In the genomic region with DNA sequence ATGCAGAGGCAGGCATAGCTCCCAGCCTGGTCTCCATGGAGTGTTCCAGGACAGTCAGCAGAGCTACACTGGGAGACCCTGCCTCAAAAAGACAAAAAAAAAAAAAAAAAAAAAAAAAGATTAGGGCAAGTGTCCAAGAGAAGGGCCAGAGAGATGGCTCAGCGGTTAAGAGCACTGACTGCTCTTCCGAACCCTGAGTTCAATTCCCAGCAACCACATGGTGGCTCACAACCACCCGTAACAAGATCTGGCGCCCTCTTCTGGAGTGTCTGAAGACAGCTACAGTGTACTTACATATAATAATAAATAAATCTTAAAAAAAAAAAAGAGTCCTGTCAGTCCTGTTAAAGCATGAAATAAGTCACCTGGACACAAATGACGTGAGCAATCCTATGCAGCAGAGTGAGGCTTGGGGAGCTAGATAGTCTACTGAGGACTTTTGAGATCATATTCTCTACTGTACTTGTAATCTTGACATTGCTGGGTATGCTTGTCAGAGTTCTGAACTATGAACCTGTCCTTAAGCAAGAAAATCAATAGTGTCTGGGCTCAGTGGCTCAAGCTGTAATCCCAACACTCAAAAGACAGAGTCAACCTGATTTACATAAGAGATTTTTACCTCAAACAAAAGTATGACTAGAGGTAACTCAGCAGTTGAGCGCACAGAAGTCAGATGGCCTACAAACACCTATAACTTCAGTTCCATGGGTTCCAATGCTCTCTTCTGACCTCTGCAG, we compare ENCODE assay signal across 18 mouse cellular contexts. TPM values are rescaled to one million over a fixed set of nuclear protein-coding genes. Genes with fewer than 3 reads are reported as not detected.
A peak's percentile ranks its signal among the peaks of the same experiment; 100 is the strongest.
DNase-seq lines count a peak whose midpoint lies in the region; ATAC-seq and TF ChIP-seq lines count a peak whose summit lies in the region.
"Had no signal": no experiment of that assay in that cellular context is flagged by ENCODE, and none has a peak within 500 bp of the region (broad histone marks: within the 10 kb centered on the region; RNA-seq: fewer than 3 reads in every experiment).

No protein-coding gene starts in this region.

- no peak overlapping the region for H3K9ac ChIP-seq in liver, embryonic 14.5 days (replicated peaks)
- H3K9ac ChIP-seq in liver, embryonic 11.5 days (ENCODE audit: low read depth, low read length), result no peak overlapping the region
- peak overlapping the region; percentile 100 for H3K9ac ChIP-seq in ES-Bruce4 (ENCODE audit: low read depth, poor library complexity, severe bottlenecking)
- H3K9ac ChIP-seq in intestine, postnatal 0 days (ENCODE audit: low read depth, low read length), result no peak overlapping the region
- H3K9ac ChIP-seq: forebrain, embryonic 12.5 days; heart, embryonic 15.5 days; limb, embryonic 12.5 days; lung, embryonic 14.5 days; midbrain, embryonic 12.5 days had no signal

- WGBS in liver, embryonic 14.5 days (ENCODE audit: insufficient replicate concordance), result 68% methylated on average over 6 of the region's 6 CpGs
- 78% methylated on average over 6 of the region's 6 CpGs for WGBS in liver, embryonic 11.5 days
- 74% methylated on average over 6 of the region's 6 CpGs for WGBS in intestine, postnatal 0 days

- no peaks in the 10 kb centered on the region for H3K27me3 ChIP-seq in liver, embryonic 14.5 days (ENCODE audit: control insufficient read depth, insufficient read depth, low read length)
- H3K27me3 ChIP-seq in liver, embryonic 11.5 days (replicated peaks; ENCODE audit: control insufficient read depth, insufficient read depth, low read length), result no peaks in the 10 kb centered on the region
- no peaks in the 10 kb centered on the region for H3K27me3 ChIP-seq in ES-Bruce4 (ENCODE audit: control insufficient read depth, insufficient read depth, low read length, poor library complexity, severe bottlenecking)
- H3K27me3 ChIP-seq in intestine, postnatal 0 days (replicated peaks; ENCODE audit: control insufficient read depth, insufficient read depth, low read length), result no peaks in the 10 kb centered on the region
- H3K27me3 ChIP-seq: forebrain, embryonic 12.5 days; heart, embryonic 15.5 days; limb, embryonic 12.5 days; midbrain, embryonic 12.5 days had no signal

- peak; percentile 35 for TF ChIP-seq CTCF in gastrocnemius, adult 2 months (IDR thresholded peaks at IDR 0.05)
- peak; percentile 47 for TF ChIP-seq CTCF in liver, embryonic 14.5 days (IDR thresholded peaks at IDR 0.05; ENCODE audit: low read depth)
- no peak for TF ChIP-seq CTCF in ES-Bruce4 (IDR thresholded peaks at IDR 0.05; ENCODE audit: low read depth, low read length)
- TF ChIP-seq CTCF in intestine, postnatal 0 days (IDR thresholded peaks at IDR 0.05; ENCODE audit: low read depth), result 0 out of 2 replicates have a peak, but pooled peaks have one; percentile 39

- H3K4me1 ChIP-seq in liver, embryonic 14.5 days (replicated peaks; ENCODE audit: control insufficient read depth in 2 of 2, insufficient read depth in 2 of 2, low read length in 1 of 2), result peaks cover 3 to 9% of the 10 kb centered on the region in 2 experiments; a peak in 2 of 4 replicates
- H3K4me1 ChIP-seq in liver, embryonic 11.5 days (replicated peaks; ENCODE audit: control insufficient read depth, insufficient read depth, low read length), result peaks cover 9% of the 10 kb centered on the region
- H3K4me1 ChIP-seq in ES-Bruce4 (ENCODE audit: control insufficient read depth, insufficient read depth, low read length), result no peaks in the 10 kb centered on the region
- 0 out of 2 replicates have a peak, but pooled peaks cover 3% of the 10 kb centered on the region for H3K4me1 ChIP-seq in intestine, postnatal 0 days (replicated peaks; ENCODE audit: control insufficient read depth, insufficient read depth, low read length)

- no peak overlapping the region for H3K4me2 ChIP-seq in liver, embryonic 14.5 days (ENCODE audit: low read depth)
- no peak overlapping the region for H3K4me2 ChIP-seq in liver, embryonic 11.5 days
- H3K4me2 ChIP-seq in intestine, postnatal 0 days (replicated peaks; ENCODE audit: low read depth), result no peak overlapping the region
- H3K4me2 ChIP-seq: forebrain, embryonic 12.5 days; heart, embryonic 15.5 days; limb, embryonic 12.5 days; lung, embryonic 14.5 days; midbrain, embryonic 12.5 days had no signal

- TF ChIP-seq EP300 in liver, embryonic 14.5 days (IDR thresholded peaks at IDR 0.05; ENCODE audit: low read depth), result no peak
- no peak for TF ChIP-seq EP300 in ES-Bruce4 (IDR thresholded peaks at IDR 0.05; ENCODE audit: insufficient read depth, low read depth, low read length)

- TF ChIP-seq POLR2A in ES-Bruce4 (IDR thresholded peaks at IDR 0.05; ENCODE audit: insufficient read depth, low read length), result no peak

- no peaks in the 10 kb centered on the region for H3K36me3 ChIP-seq in liver, embryonic 14.5 days (replicated peaks; ENCODE audit: control insufficient read depth, insufficient read depth, low read depth)
- no peaks in the 10 kb centered on the region for H3K36me3 ChIP-seq in liver, embryonic 11.5 days (ENCODE audit: control insufficient read depth, insufficient read depth, low read length)
- H3K36me3 ChIP-seq in ES-Bruce4 (ENCODE audit: control insufficient read depth, insufficient read depth, low read length, poor library complexity, severe bottlenecking), result no peaks in the 10 kb centered on the region
- no peaks in the 10 kb centered on the region for H3K36me3 ChIP-seq in intestine, postnatal 0 days (ENCODE audit: control insufficient read depth, insufficient read depth)
- H3K36me3 ChIP-seq: forebrain, embryonic 12.5 days; heart, embryonic 15.5 days; limb, embryonic 12.5 days; midbrain, embryonic 12.5 days had no signal

- no peaks in the 10 kb centered on the region for H3K9me3 ChIP-seq in liver, embryonic 14.5 days (ENCODE audit: control insufficient read depth, low read length)
- no peaks in the 10 kb centered on the region for H3K9me3 ChIP-seq in liver, embryonic 11.5 days (ENCODE audit: control insufficient read depth, low read length)
- no peaks in the 10 kb centered on the region for H3K9me3 ChIP-seq in ES-Bruce4 (replicated peaks; ENCODE audit: control insufficient read depth, insufficient read depth, low read length, poor library complexity, severe bottlenecking)
- no peaks in the 10 kb centered on the region for H3K9me3 ChIP-seq in intestine, postnatal 0 days (ENCODE audit: control insufficient read depth)
- H3K9me3 ChIP-seq: forebrain, embryonic 12.5 days; heart, embryonic 15.5 days; limb, embryonic 12.5 days; midbrain, embryonic 12.5 days had no signal

- H3K27ac ChIP-seq in gastrocnemius, adult 2 months, result no peak overlapping the region
- no peak overlapping the region for H3K27ac ChIP-seq in liver, embryonic 14.5 days
- H3K27ac ChIP-seq in liver, embryonic 11.5 days (ENCODE audit: low read depth, low read length), result no peak overlapping the region
- H3K27ac ChIP-seq in ES-Bruce4 (ENCODE audit: insufficient read depth, low read length), result peak overlapping the region; percentile 88
- peak overlapping the region; percentile 50; the same call in 1 of the 2 replicates for H3K27ac ChIP-seq in intestine, postnatal 0 days (ENCODE audit: low read depth, low read length)
- H3K27ac ChIP-seq: forebrain, embryonic 12.5 days; heart, embryonic 15.5 days; limb, embryonic 12.5 days; midbrain, embryonic 12.5 days had no signal

- DNase-seq in gastrocnemius, adult 2 months, result no peak
- no peak for DNase-seq in gastrocnemius, postnatal 25 days
- no peak for DNase-seq in liver, embryonic 14.5 days (ENCODE audit: low read depth in 3 of 3, low spot score in 3 of 3)
- DNase-seq in liver, embryonic 11.5 days (ENCODE audit: low spot score), result no peak
- DNase-seq in ovary, adult 18-20 months (ENCODE audit: low spot score), result no peak
- no peak for DNase-seq in spleen, adult 18-20 months
- DNase-seq: adrenal gland, postnatal 10 days; cerebellum, adult 11 months; cerebellum, postnatal 25 days; lung, embryonic 14.5 days; right cerebral cortex, postnatal 4 days had no signal

- H3K4me3 ChIP-seq in gastrocnemius, adult 2 months, result no peak overlapping the region
- H3K4me3 ChIP-seq in liver, embryonic 14.5 days (ENCODE audit: insufficient read depth in 1 of 2, low read depth in 2 of 2, low read length in 2 of 2), result no peak overlapping the region
- no peak overlapping the region for H3K4me3 ChIP-seq in liver, embryonic 11.5 days (ENCODE audit: low read depth, low read length)
- no peak overlapping the region for H3K4me3 ChIP-seq in ES-Bruce4 (ENCODE audit: low read depth, low read length)
- H3K4me3 ChIP-seq in intestine, postnatal 0 days (ENCODE audit: low read depth, low read length), result no peak overlapping the region
- H3K4me3 ChIP-seq: forebrain, embryonic 12.5 days; heart, embryonic 15.5 days; limb, embryonic 12.5 days; midbrain, embryonic 12.5 days had no signal

- ATAC-seq in liver, embryonic 14.5 days (ENCODE audit: insufficient read depth), result no peak
- ATAC-seq in liver, embryonic 11.5 days (replicated peaks; ENCODE audit: low FRiP score), result no peak
- 0 out of 2 replicates have a peak, but pooled peaks have one; percentile 7 for ATAC-seq in intestine, postnatal 0 days
- ATAC-seq: inflammation-experienced regulatory T-cells, adult 6 months had no signal

- intact Hi-C loops in gastrocnemius, adult 2 months (cut with DNase I), result no loop called here

RNA-seq across cellular contexts. Expression of a gene that starts 2.6 kb away (rescaled TPM):
- total RNA-seq in gastrocnemius, adult 2 months (2021), result 100 to 1,000 TPM; 155 to 192 TPM
- 100 to 1,000 TPM; 128 to 136 TPM for total RNA-seq in gastrocnemius, postnatal 25 days (2021)
- polyA plus RNA-seq in liver, embryonic 14.5 days (2012; rRNA removed), result 23.1 and 27.7 TPM in 2 replicates
- polyA plus RNA-seq in liver, embryonic 14.5 days (2014; fragmentation: Nextera tagmentation; extraction: Ambion mirVana), result 29.5 and 34.4 TPM in 2 replicates
- 40.6 and 46.8 TPM in 2 replicates for polyA plus RNA-seq in liver, embryonic 11.5 days (2014; fragmentation: Nextera tagmentation; extraction: Ambion mirVana)
- 175 and 188 TPM in 2 replicates for polyA plus RNA-seq in ES-Bruce4 (2011; ENCODE audit: insufficient read depth, insufficient read length, low read depth, missing spikeins)
- 43.4 and 45.2 TPM in 2 replicates for polyA plus RNA-seq in intestine, postnatal 0 days (2015; fragmentation: Nextera tagmentation; extraction: Ambion mirVana)

RNA-seq across cellular contexts. Expression of a gene that starts 56.1 kb away (rescaled TPM):
- 10 to 100 TPM; 30.1 to 67.9 TPM for total RNA-seq in gastrocnemius, adult 2 months (2021)
- total RNA-seq in gastrocnemius, postnatal 25 days (2021), result 100 to 1,000 TPM in 1 of 2 experiments, 10 to 100 TPM in 1; 81.7 to 136 TPM
- 27.9 and 131 TPM in 2 replicates for polyA plus RNA-seq in liver, embryonic 14.5 days (2012; rRNA removed)
- polyA plus RNA-seq in liver, embryonic 14.5 days (2014; fragmentation: Nextera tagmentation; extraction: Ambion mirVana), result 185 and 210 TPM in 2 replicates
- 984 and 1,116 TPM in 2 replicates for polyA plus RNA-seq in liver, embryonic 11.5 days (2014; fragmentation: Nextera tagmentation; extraction: Ambion mirVana)
- 1,250 and 1,380 TPM in 2 replicates for polyA plus RNA-seq in ES-Bruce4 (2011; ENCODE audit: insufficient read depth, insufficient read length, low read depth, missing spikeins)
- 3,149 and 3,323 TPM in 2 replicates for polyA plus RNA-seq in intestine, postnatal 0 days (2015; fragmentation: Nextera tagmentation; extraction: Ambion mirVana)

Comparison
In these comparisons a context has a peak if more than half of its experiments do, and no peak if none do; other contexts are left out.
1. H3K27ac ChIP-seq: peak in ES-Bruce4 (single experiment) and intestine, postnatal 0 days (single experiment); none in gastrocnemius, adult 2 months (single experiment), liver, embryonic 14.5 days (single experiment) and liver, embryonic 11.5 days (single experiment).